Mouse (Mus musculus) brain, embryonic 14.5 days (tissue): ENCODE data around the gene Fbxl7. TPM values are rescaled to one million over a fixed set of nuclear protein-coding genes. Genes with fewer than 3 reads are reported as not detected.
A peak's percentile ranks its signal among the peaks of the same experiment; 100 is the strongest.

ENCODE experiments used
- DNase-seq: peaks from one replicate; pipeline ENCODE4 v3.0.0-alpha.2; 2011; ENCODE audit warnings: low read depth
- CTCF ChIP-seq: fragments of 200-500 bp; IDR thresholded peaks from 2 replicates; pipeline ENCODE4 v1.5.1; 2012; ENCODE audit warnings: inconsistent platforms, mild to moderate bottlenecking, moderate library complexity, borderline replicate concordance; ENCODE audit not compliant: insufficient read depth, insufficient read length; ENCODE audit errors: extremely low read depth
- POLR2A ChIP-seq: fragments of 200-500 bp; IDR thresholded peaks from 2 replicates; pipeline ENCODE4 v1.6.1; 2012; ENCODE audit warnings: mild to moderate bottlenecking, inconsistent platforms, borderline replicate concordance; ENCODE audit not compliant: poor library complexity, insufficient read depth, insufficient read length, severe bottlenecking; ENCODE audit errors: extremely low read depth
- polyA plus RNA-seq: library from polyadenylated mRNA; depleted of rRNA; stranded (reverse); fragments of >200 nt; gene quantifications from 2 replicates; pipeline ENCODE4 v1.2.3, GENCODE M21; 2012

The Fbxl7 gene
- polyA plus RNA-seq, 1 experiment, result 15.6 TPM

GRCm38 (mm10) chr15:26875687-26876086 is 19.7 kb downstream of the Fbxl7 start:
- DNase-seq, result peak; percentile 96
- TF ChIP-seq CTCF (no peak), POLR2A (no peak)

- no peak for DNase-seq
- TF ChIP-seq CTCF, result no peak
- no peak for TF ChIP-seq POLR2A
These were observed 23.1 kb downstream of the Fbxl7 start for GRCm38 (mm10) chr15:26872234-26872633.

DNA sequence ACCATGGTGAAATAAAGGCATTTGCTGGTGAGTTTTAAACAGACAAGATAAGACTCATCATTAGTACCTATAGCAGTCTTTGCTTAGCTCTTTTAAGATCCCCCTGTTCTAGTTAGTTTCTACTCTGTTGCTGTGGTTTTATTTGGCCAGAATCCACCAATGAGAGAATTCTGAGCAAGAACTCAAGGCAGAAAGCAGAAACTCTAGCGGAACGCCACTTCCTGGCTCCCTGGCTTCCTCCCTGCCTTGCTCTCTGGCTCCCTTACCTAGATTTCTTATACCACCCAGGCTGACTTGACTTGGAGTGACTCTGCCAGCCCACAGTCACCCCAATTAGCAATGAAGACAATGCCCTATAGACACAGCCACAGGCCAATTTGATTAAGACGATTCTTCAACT is 26.2 kb downstream of the Fbxl7 start:
- no peak for TF ChIP-seq CTCF
- no peak for TF ChIP-seq POLR2A
- no peak for DNase-seq

- TF ChIP-seq CTCF (no peak), POLR2A (no peak)
- no peak for DNase-seq
These were observed 27.9 kb downstream of the Fbxl7 start for GRCm38 (mm10) chr15:26867521-26867920.

- DNase-seq, result no peak
- TF ChIP-seq POLR2A (no peak), CTCF (no peak)
These were observed 33.2 kb downstream of the Fbxl7 start for GRCm38 (mm10) chr15:26862173-26862572.

GRCm38 (mm10) chr15:26849626-26850025 is 45.8 kb downstream of the Fbxl7 start:
- no peak for DNase-seq
- no peak for TF ChIP-seq CTCF
- no peak for TF ChIP-seq POLR2A

DNA sequence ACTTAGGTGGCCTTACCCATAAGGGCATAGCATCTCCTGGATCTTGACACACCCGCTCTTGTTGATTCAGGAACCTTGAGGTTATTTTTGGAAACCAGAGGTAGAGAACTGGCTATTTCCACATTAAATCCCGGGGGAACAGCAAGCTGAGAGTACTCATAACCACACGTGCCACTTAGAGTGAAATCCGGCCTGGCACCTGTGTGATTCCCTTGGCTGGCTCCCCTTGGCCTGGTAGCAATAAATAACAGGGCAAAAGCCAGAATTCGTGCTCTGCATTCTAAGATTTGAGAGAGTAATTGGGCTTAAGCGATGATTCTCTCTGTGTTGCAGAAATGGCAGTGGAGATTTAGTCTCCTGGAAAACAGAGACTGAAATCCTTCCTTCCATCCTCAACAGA is 53.2 kb downstream of the Fbxl7 start:
- no peak for DNase-seq
- no peak for TF ChIP-seq CTCF
- TF ChIP-seq POLR2A, result no peak

- DNase-seq, result no peak
- TF ChIP-seq CTCF (no peak), POLR2A (no peak)
These were observed 57.0 kb downstream of the Fbxl7 start for GRCm38 (mm10) chr15:26838386-26838785.

DNA sequence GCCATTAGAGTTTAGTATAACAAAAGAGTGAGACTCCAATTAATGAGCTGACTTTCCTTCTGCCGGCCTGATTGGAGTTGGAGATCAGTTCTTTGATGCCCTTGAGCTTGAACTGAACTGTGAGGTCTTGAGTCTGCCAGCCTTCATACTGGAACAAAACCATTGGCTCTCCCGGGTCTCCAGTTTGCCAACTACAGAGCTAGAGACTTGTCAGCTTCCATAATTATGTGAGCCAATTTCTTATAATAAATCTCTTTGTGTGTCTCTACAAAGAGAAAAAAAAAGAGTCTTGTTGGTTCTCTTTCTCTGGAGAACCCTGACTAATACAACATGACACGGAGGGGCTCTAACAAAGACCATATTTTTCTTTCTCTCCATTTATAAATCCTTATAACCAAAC is 58.2 kb downstream of the Fbxl7 start:
- no peak for TF ChIP-seq CTCF
- no peak for TF ChIP-seq POLR2A
- peak; percentile 32 for DNase-seq

GRCm38 (mm10) chr15:26834415-26834814 is 61.0 kb downstream of the Fbxl7 start:
- TF ChIP-seq CTCF, result no peak
- TF ChIP-seq POLR2A, result no peak

GRCm38 (mm10) chr15:26831141-26831540 is 64.2 kb downstream of the Fbxl7 start:
- no peak for DNase-seq
- no peak for TF ChIP-seq POLR2A
- TF ChIP-seq CTCF, result no peak

More at GRCm38 (mm10) chr15:26834415-26834814, 61.0 kb downstream of the Fbxl7 start:
- DNase-seq, result no peak

DNA sequence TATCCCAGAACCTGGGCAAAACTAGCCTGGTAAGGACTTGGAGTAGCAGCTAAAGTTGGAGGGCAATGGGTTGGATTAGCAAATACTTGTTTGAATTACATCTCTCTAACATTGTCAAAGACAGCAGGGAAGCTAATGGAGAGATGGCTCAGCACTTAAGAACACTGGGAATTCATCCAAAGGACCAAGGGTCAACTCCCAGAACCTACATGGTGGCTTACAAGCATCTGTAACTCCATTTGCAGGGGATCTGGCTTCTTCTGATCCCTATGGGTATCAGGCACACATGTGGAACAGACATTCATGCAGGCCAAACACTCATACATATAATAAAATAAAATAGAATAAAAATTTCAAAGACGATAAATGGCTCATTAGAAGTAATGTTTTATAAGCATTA is 78.4 kb downstream of the Fbxl7 start:
- no peak for TF ChIP-seq POLR2A
- no peak for TF ChIP-seq CTCF
- peak; percentile 24 for DNase-seq

DNA sequence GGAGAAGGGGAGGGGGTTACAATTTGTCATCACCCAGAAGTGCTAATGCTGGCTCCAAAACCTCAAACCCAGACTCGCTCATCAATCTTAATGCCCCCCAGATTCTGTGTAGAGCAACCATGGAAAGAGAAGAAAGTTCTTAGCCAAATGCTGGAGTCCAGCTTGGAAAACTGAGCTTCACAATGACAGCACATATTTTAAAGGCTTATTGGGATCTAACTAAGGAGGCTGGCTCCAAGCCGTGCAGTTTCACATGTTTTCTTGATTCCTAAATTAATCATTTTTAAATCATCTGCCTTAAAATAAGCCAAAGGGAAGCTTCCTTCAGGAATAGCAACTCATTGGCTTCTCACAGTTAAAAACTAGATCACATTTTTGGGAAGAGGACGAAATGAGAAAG is 82.5 kb downstream of the Fbxl7 start:
- TF ChIP-seq POLR2A (no peak), CTCF (no peak)

GRCm38 (mm10) chr15:26809569-26809968 is 85.8 kb downstream of the Fbxl7 start:
- no peak for TF ChIP-seq CTCF
- no peak for TF ChIP-seq POLR2A
- no peak for DNase-seq

More for the DNA sequence above, 82.5 kb downstream of the Fbxl7 start:
- no peak for DNase-seq
